Mouse (Mus musculus) MEL (cell line): ENCODE measurements around the gene Cops6. TPM values are rescaled to one million over a fixed set of nuclear protein-coding genes. Genes with fewer than 3 reads are reported as not detected.

Experiments
- DNase-seq: peaks from one replicate; pipeline ENCODE4 v3.0.0; 2011; ENCODE audit warnings: low read depth, low spot score
- H3K27ac ChIP-seq: 2 replicates; pipeline ENCODE4 v1.5.1; 2012; ENCODE audit warnings: low read depth, mild to moderate bottlenecking, control low read depth, low read length, moderate library complexity; ENCODE audit not compliant: control insufficient read depth
- H3K27me3 ChIP-seq, 2 experiments: fragments of 150-350 bp in 1 of 2; sonication (generic) in 1 of 2; 2 replicates each; pipeline ENCODE4 v1.6.1; 2012; ENCODE audit warnings: low read length in 2 of 2, mild to moderate bottlenecking in 2 of 2, improper control_type of control experiment in 1 of 2, moderate library complexity in 1 of 2; ENCODE audit not compliant: insufficient read depth in 2 of 2, control insufficient read depth in 1 of 2
- H3K36me3 ChIP-seq, 2 experiments: 2 replicates each; pipeline ENCODE4 v1.6.1; 2012 to 2014; ENCODE audit warnings: low read length in 2 of 2, improper control_type of control experiment in 1 of 2, inconsistent platforms in 1 of 2, mild to moderate bottlenecking in 1 of 2; ENCODE audit not compliant: insufficient read depth in 2 of 2, control insufficient read depth in 1 of 2
- H3K4me1 ChIP-seq, 2 experiments: fragments of 150-350 bp in 1 of 2; sonication (generic) in 1 of 2; 2 replicates each; pipeline ENCODE4 v1.6.1; 2012; ENCODE audit warnings: low read length in 2 of 2, improper control_type of control experiment in 1 of 2, mild to moderate bottlenecking in 1 of 2; ENCODE audit not compliant: insufficient read depth in 2 of 2, control insufficient read depth in 1 of 2
- H3K4me3 ChIP-seq, 2 experiments: fragments of 150-350 bp in 1 of 2; sonication (generic) in 1 of 2; 2 replicates each; pipeline ENCODE4 v1.5.1; 2012; ENCODE audit warnings: low read depth in 2 of 2, low read length in 2 of 2, mild to moderate bottlenecking in 2 of 2, moderate library complexity in 2 of 2, control low read depth in 1 of 2, improper control_type of control experiment in 1 of 2; ENCODE audit not compliant: control insufficient read depth in 1 of 2, insufficient read depth in 1 of 2
- H3K79me2 ChIP-seq: 2 replicates; pipeline ENCODE4 v1.6.1; 2012; ENCODE audit warnings: mild to moderate bottlenecking, low read length, moderate library complexity; ENCODE audit not compliant: control insufficient read depth, poor library complexity, insufficient read depth
- H3K9ac ChIP-seq: 2 replicates; pipeline ENCODE4 v1.6.1; 2012; ENCODE audit warnings: low read depth, mild to moderate bottlenecking, control low read depth, low read length, moderate library complexity; ENCODE audit not compliant: control insufficient read depth, poor library complexity, severe bottlenecking
- H3K9me3 ChIP-seq: fragments of 150-350 bp; sonication (generic); replicated peaks from 2 replicates; pipeline ENCODE4 v1.6.1; 2012; ENCODE audit warnings: mild to moderate bottlenecking, low read length, improper control_type of control experiment, moderate library complexity; ENCODE audit not compliant: insufficient read depth
- BHLHE40 ChIP-seq: IDR thresholded peaks from 2 replicates; pipeline ENCODE4 v1.6.1; 2012; ENCODE audit warnings: low read depth, mild to moderate bottlenecking, inconsistent platforms, low read length, improper control_type of control experiment, borderline replicate concordance
- CHD1 ChIP-seq: IDR thresholded peaks from 2 replicates; pipeline ENCODE4 v1.6.1; 2012; ENCODE audit warnings: low read depth, mild to moderate bottlenecking, inconsistent platforms, low read length, improper control_type of control experiment
- CHD2 ChIP-seq: IDR thresholded peaks from 2 replicates; pipeline ENCODE4 v1.6.1; 2011; ENCODE audit warnings: low read length, improper control_type of control experiment
- E2F4 ChIP-seq: IDR thresholded peaks from 2 replicates; pipeline ENCODE4 v1.6.1; 2011; ENCODE audit warnings: low read depth, low read length, improper control_type of control experiment, borderline replicate concordance
- ELF1 ChIP-seq: IDR thresholded peaks from 2 replicates; pipeline ENCODE4 v1.6.1; 2014; ENCODE audit warnings: low read depth, mild to moderate bottlenecking, inconsistent platforms, low read length, improper control_type of control experiment, moderate library complexity
- EP300 ChIP-seq, 2 experiments: IDR thresholded peaks; 2 replicates each; pipeline ENCODE4 v1.6.1; 2011; ENCODE audit warnings: improper control_type of control experiment in 2 of 2, low read length in 2 of 2, low read depth in 1 of 2, mild to moderate bottlenecking in 1 of 2
- GATA1 ChIP-seq: IDR thresholded peaks from 2 replicates; pipeline ENCODE4 v1.6.1; 2011; ENCODE audit warnings: low read depth, low read length, improper control_type of control experiment
- HCFC1 ChIP-seq: IDR thresholded peaks from 2 replicates; pipeline ENCODE4 v1.6.1; 2012; ENCODE audit warnings: low read depth, mild to moderate bottlenecking, inconsistent platforms, low read length, improper control_type of control experiment, moderate library complexity
- JUND ChIP-seq: IDR thresholded peaks from 2 replicates; pipeline ENCODE4 v1.6.1; 2011; ENCODE audit warnings: low read depth, mild to moderate bottlenecking, improper control_type of control experiment, low read length
- MAFK ChIP-seq: IDR thresholded peaks from 2 replicates; pipeline ENCODE4 v1.6.1; 2011; ENCODE audit warnings: low read depth, mild to moderate bottlenecking, low read length, improper control_type of control experiment, borderline replicate concordance
- MAX ChIP-seq: IDR thresholded peaks from 2 replicates; pipeline ENCODE4 v1.6.1; 2011; ENCODE audit warnings: low read length, improper control_type of control experiment
- MAZ ChIP-seq: IDR thresholded peaks from 2 replicates; pipeline ENCODE4 v1.6.1; 2012; ENCODE audit warnings: low read depth, mild to moderate bottlenecking, inconsistent platforms, low read length, improper control_type of control experiment
- MEF2A ChIP-seq: IDR thresholded peaks from 2 replicates; pipeline ENCODE4 v1.6.1; 2014; ENCODE audit warnings: low read depth, mild to moderate bottlenecking, inconsistent platforms, low read length, improper control_type of control experiment; ENCODE audit not compliant: poor library complexity, insufficient replicate concordance, severe bottlenecking; ENCODE audit errors: extremely low read depth
- MXI1 ChIP-seq: IDR thresholded peaks from 2 replicates; pipeline ENCODE4 v1.6.1; 2011; ENCODE audit warnings: mild to moderate bottlenecking, low read depth, low read length, improper control_type of control experiment
- MYC ChIP-seq: IDR thresholded peaks from 2 replicates; pipeline ENCODE4 v1.6.1; 2011; ENCODE audit warnings: low read depth, mild to moderate bottlenecking, low read length, improper control_type of control experiment, moderate library complexity
- NELFE ChIP-seq: IDR thresholded peaks from 2 replicates; pipeline ENCODE4 v1.6.1; 2011; ENCODE audit warnings: low read depth, low read length, improper control_type of control experiment
- NRF1 ChIP-seq: IDR thresholded peaks from 2 replicates; pipeline ENCODE4 v1.6.1; 2014; ENCODE audit warnings: low read depth, mild to moderate bottlenecking, inconsistent platforms, low read length, improper control_type of control experiment, moderate library complexity; ENCODE audit not compliant: poor library complexity, insufficient read depth, severe bottlenecking
- POLR2A ChIP-seq, 2 experiments: IDR thresholded peaks; 2 replicates each; pipeline ENCODE4 v1.6.1; 2011 to 2012; ENCODE audit warnings: low read length in 2 of 2, mild to moderate bottlenecking in 2 of 2, control low read depth in 1 of 2, improper control_type of control experiment in 1 of 2, low read depth in 1 of 2, moderate library complexity in 1 of 2; ENCODE audit not compliant: control insufficient read depth in 1 of 2, insufficient read depth in 1 of 2, poor library complexity in 1 of 2
- POLR2AphosphoS2 ChIP-seq: IDR thresholded peaks from 2 replicates; pipeline ENCODE4 v1.6.1; 2011; ENCODE audit warnings: low read length, improper control_type of control experiment
- POLR2AphosphoS5 ChIP-seq: IDR thresholded peaks from 2 replicates; pipeline ENCODE4 v1.6.1; 2012; ENCODE audit warnings: low read depth, borderline replicate concordance, mild to moderate bottlenecking, inconsistent platforms, low read length, moderate library complexity, mixed read lengths
- RCOR1 ChIP-seq: IDR thresholded peaks from 2 replicates; pipeline ENCODE4 v1.6.1; 2012; ENCODE audit warnings: low read depth, mild to moderate bottlenecking, inconsistent platforms, low read length, improper control_type of control experiment
- TAL1 ChIP-seq: IDR thresholded peaks from 2 replicates; pipeline ENCODE4 v1.6.1; 2012; ENCODE audit warnings: mild to moderate bottlenecking, inconsistent platforms, low read length, moderate library complexity, mixed read lengths
- TBP ChIP-seq: IDR thresholded peaks from 2 replicates; pipeline ENCODE4 v1.8.0; 2011; ENCODE audit warnings: low read depth, low read length, improper control_type of control experiment
- TCF12 ChIP-seq: IDR thresholded peaks from 2 replicates; pipeline ENCODE4 v1.6.1; 2014; ENCODE audit warnings: low read depth, mild to moderate bottlenecking, inconsistent platforms, low read length, improper control_type of control experiment, moderate library complexity
- USF2 ChIP-seq, 2 experiments: IDR thresholded peaks; 2 replicates each; pipeline ENCODE4 v1.6.1; 2011 to 2012; ENCODE audit warnings: improper control_type of control experiment in 2 of 2, low read length in 2 of 2, borderline replicate concordance in 1 of 2, inconsistent platforms in 1 of 2, low read depth in 1 of 2, mild to moderate bottlenecking in 1 of 2; ENCODE audit not compliant: insufficient read depth in 1 of 2
- ZC3H11A ChIP-seq: IDR thresholded peaks from 2 replicates; pipeline ENCODE4 v1.6.1; 2012; ENCODE audit warnings: low read depth, mild to moderate bottlenecking, inconsistent platforms, low read length, improper control_type of control experiment
- ZKSCAN1 ChIP-seq: IDR thresholded peaks from 2 replicates; pipeline ENCODE4 v1.6.1; 2012; ENCODE audit warnings: low read depth, mild to moderate bottlenecking, inconsistent platforms, low read length, improper control_type of control experiment, moderate library complexity
- ZNF384 ChIP-seq: IDR thresholded peaks from 2 replicates; pipeline ENCODE4 v1.6.1; 2012; ENCODE audit warnings: low read depth, mild to moderate bottlenecking, inconsistent platforms, low read length, improper control_type of control experiment
- polyA plus RNA-seq, 2 experiments: library from polyadenylated mRNA; stranded (reverse) in 1 of 2; unstranded in 1 of 2; fragments of >175 nt in 1 of 2; fragments of >200 nt in 1 of 2; gene quantifications; 2 replicates each; pipeline versions ENCODE4 v1.2.1 to v1.2.4; 2012; ENCODE audit warnings: low replicate concordance in 2 of 2, low read depth in 1 of 2; ENCODE audit not compliant: insufficient read length in 2 of 2, insufficient read depth in 1 of 2, missing spikeins in 1 of 2
- total RNA-seq: library from RNA; depleted of rRNA; stranded (reverse); fragments of 300-350 nt; gene quantifications from 2 replicates; pipeline ENCODE4 v1.2.3, GENCODE M21; 2012

Cops6 gene
- total and polyA plus RNA-seq, 3 experiments, result 52.6 to 152 TPM; not detected in 1

GRCm38 (mm10) chr5:138138585-138138984, 22.3 kb upstream of the Cops6 start:
- no peaks in the 10 kb centered on the region for H3K27me3 ChIP-seq
- no peak overlapping the region for H3K4me3 ChIP-seq
- no peak overlapping the region for H3K27ac ChIP-seq
- no peaks in the 10 kb centered on the region for H3K79me2 ChIP-seq
- peak; percentile 71 for DNase-seq
- no peaks in the 10 kb centered on the region for H3K9me3 ChIP-seq
- H3K4me1 ChIP-seq, result peaks cover 5 to 8% of the 10 kb centered on the region in 2 experiments
- TF ChIP-seq USF2 (IDR thresholded peaks at IDR 0.05; ENCODE audit: borderline replicate concordance in 1 of 2, insufficient read depth in 1 of 2, low read depth in 1 of 2, low read length in 2 of 2) (no peak), E2F4 (no peak), POLR2AphosphoS2 (no peak), JUND (no peak), CHD2 (no peak), POLR2A (IDR thresholded peaks at IDR 0.05; ENCODE audit: control insufficient read depth in 1 of 2, insufficient read depth in 1 of 2, low read depth in 1 of 2, low read length in 2 of 2, poor library complexity in 1 of 2) (no peak), TBP (no peak), MAZ (no peak), ZC3H11A (no peak), MAX (no peak), MXI1 (no peak), GATA1 (no peak), MAFK (no peak), TCF12 (no peak), EP300 (IDR thresholded peaks at IDR 0.05; ENCODE audit: low read depth in 1 of 2, low read length in 2 of 2) (0 out of 4 replicates have a peak, but pooled peaks of 1 of the 2 experiments have one; percentile 9), RCOR1 (no peak), POLR2AphosphoS5 (no peak), MEF2A (no peak), ELF1 (no peak), NELFE (0 out of 2 replicates have a peak, but pooled peaks have one; percentile 19), TAL1 (no peak), HCFC1 (no peak), BHLHE40 (0 out of 2 replicates have a peak, but pooled peaks have one; percentile 30), ZNF384 (peak; percentile 71), ZKSCAN1 (no peak), NRF1 (no peak), MYC (0 out of 2 replicates have a peak, but pooled peaks have one; percentile 37), CHD1 (no peak)
- H3K9ac ChIP-seq, result no peak overlapping the region; the same call in 1 of the 2 replicates
- H3K36me3 ChIP-seq, result peaks cover 0 to 18% of the 10 kb centered on the region in 2 experiments; a peak in 2 of 4 replicates
